Mouse (Mus musculus) spleen, adult 2 months (tissue): ENCODE measurements around the gene Ncoa1.

Source experiments
- CTCF ChIP-seq: fragments of 200-500 bp; IDR thresholded peaks from 2 replicates; pipeline ENCODE4 v1.5.1; 2011; ENCODE audit warnings: mild to moderate bottlenecking, inconsistent platforms; ENCODE audit not compliant: insufficient read depth, insufficient read length, insufficient replicate concordance; ENCODE audit errors: extremely low read depth
- POLR2A ChIP-seq: fragments of 200-500 bp; IDR thresholded peaks from 2 replicates; pipeline ENCODE4 v1.6.1; 2011; ENCODE audit warnings: low read depth, low read length, inconsistent platforms

GRCm38 (mm10) chr12:4359475-4359874 is 117.5 kb downstream of the Ncoa1 start:
- TF ChIP-seq CTCF (no peak), POLR2A (no peak)
